Mouse (Mus musculus) heart, embryonic 14.5 days (tissue): ENCODE measurements around the gene Cfap298. TPM values are rescaled to one million over a fixed set of nuclear protein-coding genes. Genes with fewer than 3 reads are reported as not detected.

Source experiments
- ATAC-seq: fragments of 200-750 bp; cut with Nextera tagmentation; 2 replicates; pipeline ENCODE4 v1.8.0; 2017; ENCODE audit warnings: low read depth, moderate TSS enrichment; ENCODE audit not compliant: insufficient number of reproducible peaks, insufficient read depth, low FRiP score
- H3K27ac ChIP-seq, 2 experiments: fragments of 200-500 bp in 1 of 2; fragments of 300-500 bp in 1 of 2; sonication (generic) in 1 of 2; replicated peaks in 1 of 2; 2 replicates each; pipeline ENCODE4 v1.5.1; 2012 to 2014; ENCODE audit warnings: low read depth in 2 of 2, low read length in 2 of 2, control low read depth in 1 of 2, mild to moderate bottlenecking in 1 of 2, mixed read lengths in 1 of 2; ENCODE audit not compliant: control insufficient read depth in 1 of 2, insufficient read depth in 1 of 2
- H3K27me3 ChIP-seq: fragments of 300-500 bp; sonication (generic); 2 replicates; pipeline ENCODE4 v1.6.1; 2014; ENCODE audit warnings: mild to moderate bottlenecking, low read length, control low read depth; ENCODE audit not compliant: control insufficient read depth, insufficient read depth
- H3K36me3 ChIP-seq: fragments of 300-500 bp; sonication (generic); 2 replicates; pipeline ENCODE4 v1.6.1; 2014; ENCODE audit warnings: mild to moderate bottlenecking, control low read depth, low read length, mixed read lengths; ENCODE audit not compliant: control insufficient read depth, insufficient read depth
- H3K4me1 ChIP-seq, 2 experiments: fragments of 200-500 bp in 1 of 2; fragments of 300-500 bp in 1 of 2; sonication (generic) in 1 of 2; 2 replicates each; pipeline ENCODE4 v1.6.1; 2012 to 2014; ENCODE audit warnings: low read length in 2 of 2, control low read depth in 1 of 2, mixed read lengths in 1 of 2; ENCODE audit not compliant: control insufficient read depth in 2 of 2, insufficient read depth in 2 of 2
- H3K4me2 ChIP-seq: fragments of 300-500 bp; sonication (generic); 2 replicates; pipeline ENCODE4 v1.6.1; 2014; ENCODE audit warnings: mild to moderate bottlenecking, low read length
- H3K4me3 ChIP-seq, 2 experiments: fragments of 200-500 bp in 1 of 2; fragments of 300-500 bp in 1 of 2; sonication (generic) in 1 of 2; 2 replicates each; pipeline ENCODE4 v1.5.1; 2012 to 2014; ENCODE audit warnings: low read length in 2 of 2, mild to moderate bottlenecking in 2 of 2, control low read depth in 1 of 2, low read depth in 1 of 2, moderate library complexity in 1 of 2; ENCODE audit not compliant: control insufficient read depth in 1 of 2, insufficient read depth in 1 of 2
- H3K9ac ChIP-seq: fragments of 300-500 bp; sonication (generic); 2 replicates; pipeline ENCODE4 v1.6.1; 2014; ENCODE audit warnings: mild to moderate bottlenecking, low read length
- H3K9me3 ChIP-seq: fragments of 300-500 bp; sonication (generic); 2 replicates; pipeline ENCODE4 v1.6.1; 2016; ENCODE audit warnings: low read length, control low read depth; ENCODE audit not compliant: control insufficient read depth
- WGBS: fragments of 180-500 bp; shearing (Covaris S2); extraction: QIAGEN DNeasy Blood & Tissue Kit; methylation state at CpG from one replicate; pipeline ENCODE4 v1.1.7; 2014; 5-methylcytosine and 5-hydroxymethylcytosine counted together
- polyA plus RNA-seq: library from polyadenylated mRNA; unstranded; fragments of >200 nt; fragmentation: Nextera tagmentation; extraction: Ambion mirVana; gene quantifications from 2 replicates; pipeline ENCODE4 v1.2.1, GENCODE M21; 2014

Gene Cfap298
- polyA plus RNA-seq, 1 experiment from 2014 or later = 36.6 TPM

DNA sequence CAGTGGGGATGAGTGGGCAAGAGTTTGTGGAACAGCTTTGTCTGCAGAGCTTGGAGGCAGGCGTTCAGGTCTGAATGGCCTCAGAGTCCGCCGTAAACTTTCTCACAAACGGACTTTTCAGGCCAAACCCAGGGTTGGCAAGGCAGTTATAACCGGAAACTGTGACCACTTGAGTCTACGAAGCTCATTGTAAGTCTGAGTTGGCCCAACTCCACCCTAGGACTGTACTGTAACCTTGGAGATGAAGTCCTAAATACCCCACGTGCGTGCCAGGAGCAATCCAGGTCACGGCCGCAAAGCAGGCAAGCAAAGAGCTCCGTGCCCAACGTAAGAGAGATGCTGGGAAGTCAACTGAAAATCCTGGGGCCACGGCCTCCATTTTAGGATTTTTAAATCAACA lies 23.1 kb downstream of the Cfap298 start:
- 89% methylated on average over 13 of the region's 13 CpGs for WGBS
- ATAC-seq = no peak
- H3K27ac ChIP-seq = no peak overlapping the region
- peaks cover 0 to 5% of the 10 kb centered on the region in 2 experiments; a peak in 3 of 4 replicates for H3K4me1 ChIP-seq
- no peaks in the 10 kb centered on the region for H3K9me3 ChIP-seq
- no peak overlapping the region for H3K4me2 ChIP-seq
- H3K4me3 ChIP-seq = no peak overlapping the region
- H3K36me3 ChIP-seq = no peaks in the 10 kb centered on the region
- no peaks in the 10 kb centered on the region for H3K27me3 ChIP-seq
- no peak overlapping the region for H3K9ac ChIP-seq

GRCm38 (mm10) chr16:90910855-90911533 lies 23.9 kb downstream of the Cfap298 start:
- WGBS = 52% methylated on average over 17 of the region's 17 CpGs
- Histone ChIP-seq H3K27me3 (no peaks in the 10 kb centered on the region), H3K27ac (no peak overlapping the region), H3K9me3 (no peaks in the 10 kb centered on the region), H3K36me3 (no peaks in the 10 kb centered on the region), H3K4me3 (no peak overlapping the region), H3K4me1 (peaks cover 0 to 2% of the 10 kb centered on the region in 2 experiments; a peak in 2 of 4 replicates), H3K4me2 (no peak overlapping the region), H3K9ac (no peak overlapping the region)
- 0 out of 2 replicates have a peak, but pooled peaks have one; percentile 27 for ATAC-seq

- 63% methylated on average over 7 of the region's 7 CpGs for WGBS
- peaks cover 0 to 2% of the 10 kb centered on the region in 2 experiments; a peak in 1 of 4 replicates for H3K4me1 ChIP-seq
- no peaks in the 10 kb centered on the region for H3K27me3 ChIP-seq
- H3K4me3 ChIP-seq = no peak overlapping the region
- ATAC-seq = no peak
- no peak overlapping the region for H3K9ac ChIP-seq
- no peak overlapping the region for H3K4me2 ChIP-seq
- no peaks in the 10 kb centered on the region for H3K9me3 ChIP-seq
- H3K27ac ChIP-seq = no peak overlapping the region
- no peaks in the 10 kb centered on the region for H3K36me3 ChIP-seq
Observed at GRCm38 (mm10) chr16:90907250-90907649, 27.7 kb downstream of the Cfap298 start.

GRCm38 (mm10) chr16:90903300-90903699 lies 31.6 kb downstream of the Cfap298 start:
- Histone ChIP-seq H3K27me3 (no peaks in the 10 kb centered on the region), H3K4me2 (no peak overlapping the region), H3K27ac (no peak overlapping the region), H3K9ac (no peak overlapping the region), H3K4me3 (no peak overlapping the region), H3K9me3 (no peaks in the 10 kb centered on the region), H3K4me1 (peaks cover 3 to 5% of the 10 kb centered on the region in 2 experiments; a peak in 3 of 4 replicates), H3K36me3 (no peaks in the 10 kb centered on the region)
- ATAC-seq = no peak
- 49% methylated on average over 5 of the region's 5 CpGs for WGBS

- Histone ChIP-seq H3K4me2 (no peak overlapping the region), H3K9me3 (no peaks in the 10 kb centered on the region), H3K4me3 (no peak overlapping the region), H3K27ac (no peak overlapping the region), H3K9ac (no peak overlapping the region), H3K36me3 (no peaks in the 10 kb centered on the region), H3K4me1 (peaks cover 3 to 5% of the 10 kb centered on the region in 2 experiments; a peak in 3 of 4 replicates), H3K27me3 (no peaks in the 10 kb centered on the region)
- WGBS = 48% methylated on average over 4 of the region's 4 CpGs
- peak; percentile 47; the same call in 1 of the 2 replicates for ATAC-seq
Observed at GRCm38 (mm10) chr16:90901364-90901763, 33.5 kb downstream of the Cfap298 start.

DNA sequence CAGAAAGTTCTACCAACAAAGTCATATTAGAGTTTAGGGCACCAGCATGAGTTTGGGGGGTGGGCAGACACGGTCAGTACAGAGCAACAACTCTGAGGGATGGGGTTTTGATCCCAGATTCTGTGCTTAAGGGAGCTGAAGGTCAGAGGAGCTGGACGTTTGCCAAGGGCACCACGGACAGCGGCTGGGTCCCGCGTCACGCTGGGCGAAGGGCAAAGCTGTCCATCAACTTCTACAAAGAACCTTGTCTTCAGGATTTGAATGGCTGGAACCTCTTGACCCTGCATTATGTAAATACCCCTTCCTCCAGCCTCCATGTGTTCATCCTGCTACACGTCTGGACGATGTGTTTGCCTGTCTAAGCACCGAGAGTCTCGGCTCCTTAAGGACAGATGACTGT lies 35.4 kb downstream of the Cfap298 start:
- Histone ChIP-seq H3K9me3 (no peaks in the 10 kb centered on the region), H3K27me3 (no peaks in the 10 kb centered on the region), H3K4me3 (no peak overlapping the region), H3K27ac (no peak overlapping the region), H3K36me3 (no peaks in the 10 kb centered on the region), H3K9ac (no peak overlapping the region), H3K4me1 (peaks cover 3 to 5% of the 10 kb centered on the region in 2 experiments; a peak in 3 of 4 replicates), H3K4me2 (no peak overlapping the region)
- no peak for ATAC-seq
- 38% methylated on average over 12 of the region's 12 CpGs for WGBS

DNA sequence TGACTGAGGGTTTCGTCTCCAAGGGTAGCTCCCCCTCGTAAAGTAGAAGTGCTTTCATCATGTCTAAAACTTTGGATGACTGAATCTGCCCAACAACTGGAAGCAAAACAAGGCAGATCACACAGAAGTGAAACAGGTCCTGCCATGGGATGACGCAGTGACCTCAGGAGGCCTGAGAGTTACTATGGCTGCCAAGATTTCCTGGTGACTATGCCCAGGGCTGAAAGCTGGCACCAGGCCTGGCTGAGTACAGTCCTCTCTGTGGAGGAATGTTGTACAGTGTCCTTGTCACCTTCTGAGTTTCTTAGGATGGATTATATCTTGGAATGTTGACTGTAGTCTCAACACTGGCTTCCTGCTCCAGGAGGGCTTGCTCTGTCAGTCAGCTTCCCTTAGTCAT lies 37.3 kb downstream of the Cfap298 start:
- Histone ChIP-seq H3K36me3 (no peaks in the 10 kb centered on the region), H3K27me3 (no peaks in the 10 kb centered on the region), H3K9me3 (no peaks in the 10 kb centered on the region), H3K9ac (no peak overlapping the region), H3K4me1 (peaks cover 5 to 7% of the 10 kb centered on the region in 2 experiments; a peak in 3 of 4 replicates), H3K4me2 (no peak overlapping the region), H3K27ac (no peak overlapping the region), H3K4me3 (no peak overlapping the region)
- no peak for ATAC-seq
- 84% methylated on average over 3 of the region's 3 CpGs for WGBS

DNA sequence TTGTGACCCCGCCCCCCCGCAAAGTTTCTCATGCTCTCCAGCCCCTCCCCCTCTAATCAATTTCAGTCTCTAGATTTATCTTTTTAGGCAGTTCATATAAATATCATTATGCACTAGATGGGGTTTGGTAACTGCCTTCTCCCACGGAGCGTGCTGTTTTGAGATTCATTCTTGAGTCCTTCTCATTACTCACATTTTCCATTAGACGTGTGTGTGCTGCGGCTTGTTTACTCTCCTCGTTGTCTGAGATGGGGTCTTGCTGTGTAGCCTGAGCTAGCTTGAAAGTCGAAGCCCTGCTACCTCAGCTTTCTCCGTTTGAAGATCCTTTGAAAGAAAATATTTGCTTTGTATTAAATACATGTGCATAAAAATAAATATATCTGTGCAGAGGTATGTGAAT lies 41.1 kb downstream of the Cfap298 start:
- no peaks in the 10 kb centered on the region for H3K36me3 ChIP-seq

More for the DNA sequence above, 41.1 kb downstream of the Cfap298 start:
- Histone ChIP-seq H3K27me3 (no peaks in the 10 kb centered on the region), H3K4me1 (peaks cover 11 to 15% of the 10 kb centered on the region in 2 experiments), H3K4me3 (no peak overlapping the region), H3K27ac (no peak overlapping the region), H3K9me3 (no peaks in the 10 kb centered on the region), H3K4me2 (no peak overlapping the region), H3K9ac (no peak overlapping the region)
- 37% methylated on average over 9 of the region's 9 CpGs for WGBS
- no peak for ATAC-seq
